Mouse (Mus musculus) cerebellum, adult 18-20 months (tissue): ENCODE measurements at regions not wholly inside any gene's neighbourhood (a gene's known extent, or its start where the extent isn't known, plus 50 kb on each side); places are given as distances from the start of the nearest gene placed in this dataset.
A peak's percentile ranks its signal among the peaks of the same experiment; 100 is the strongest.
"Not testable (repeated sequence)": the region's sequence is repeated elsewhere in the genome, so short reads cannot be mapped to it uniquely, and the experiment has no call there.

Source experiments
- DNase-seq, 2 experiments: peaks; one replicate each; pipeline ENCODE4 v3.0.0; 2021

GRCm38 (mm10) chr6:31897001-31897400 lies 153.0 kb upstream of the 1700012A03Rik start:
- peak; percentile 19 to 25 for DNase-seq

GRCm38 (mm10) chr6:31895835-31896234 lies 154.2 kb upstream of the 1700012A03Rik start:
- DNase-seq = peak; percentile 32 to 34

- no peak for DNase-seq
These were observed 163.1 kb upstream of the 1700012A03Rik start for GRCm38 (mm10) chr6:31886931-31887330.

- not testable (repeated sequence) for DNase-seq
These were observed 164.8 kb upstream of the 1700012A03Rik start for GRCm38 (mm10) chr6:31885196-31885595.

- DNase-seq = no peak
These were observed 166.3 kb upstream of the 1700012A03Rik start for GRCm38 (mm10) chr6:31883726-31884125.

- DNase-seq = no peak
These were observed 175.4 kb upstream of the 1700012A03Rik start for GRCm38 (mm10) chr6:31874616-31875015.

- DNase-seq = peak in 1 of 2 experiments; percentile 6
These were observed 176.1 kb upstream of the 1700012A03Rik start for GRCm38 (mm10) chr6:31873911-31874310.

GRCm38 (mm10) chr6:31871766-31872165 lies 178.3 kb upstream of the 1700012A03Rik start:
- DNase-seq = no peak

- no peak for DNase-seq
These were observed 188.1 kb upstream of the 1700012A03Rik start for GRCm38 (mm10) chr6:31861996-31862395.

GRCm38 (mm10) chr6:31859621-31860020 lies 190.4 kb upstream of the 1700012A03Rik start:
- no peak for DNase-seq

GRCm38 (mm10) chr6:31854261-31854660 lies 195.8 kb upstream of the 1700012A03Rik start:
- no peak for DNase-seq

- no peak for DNase-seq
These were observed 203.7 kb upstream of the 1700012A03Rik start for GRCm38 (mm10) chr6:31846319-31846718.

- no peak for DNase-seq
These were observed 204.4 kb upstream of the 1700012A03Rik start for GRCm38 (mm10) chr6:31845671-31846070.

- peak in 1 of 2 experiments; percentile 13 for DNase-seq
These were observed 209.4 kb upstream of the 1700012A03Rik start for GRCm38 (mm10) chr6:31840621-31841020.

- no peak for DNase-seq
These were observed 211.5 kb upstream of the 1700012A03Rik start for GRCm38 (mm10) chr6:31838588-31838987.

- DNase-seq = no peak
These were observed 214.3 kb upstream of the 1700012A03Rik start for GRCm38 (mm10) chr6:31835795-31836194.

- no peak for DNase-seq
These were observed 215.5 kb upstream of the 1700012A03Rik start for GRCm38 (mm10) chr6:31834503-31834902.

GRCm38 (mm10) chr6:31830610-31831009 lies 219.4 kb upstream of the 1700012A03Rik start:
- DNase-seq = no peak

- peak; percentile 59 to 66 for DNase-seq
These were observed 226.4 kb upstream of the 1700012A03Rik start for GRCm38 (mm10) chr6:31823616-31824015.

- DNase-seq = peak; percentile 31 to 37
These were observed 227.6 kb upstream of the 1700012A03Rik start for GRCm38 (mm10) chr6:31822186-31823085.

GRCm38 (mm10) chr6:31821621-31822020 lies 228.4 kb upstream of the 1700012A03Rik start:
- DNase-seq = no peak

GRCm38 (mm10) chr6:31817640-31818039 lies 232.4 kb upstream of the 1700012A03Rik start:
- DNase-seq = no peak

- no peak for DNase-seq
These were observed 238.2 kb upstream of the 1700012A03Rik start for GRCm38 (mm10) chr6:31811890-31812289.
